Mouse (Mus musculus): ENCODE data around the gene Tff3. TPM values are rescaled to one million over a fixed set of nuclear protein-coding genes. Genes with fewer than 3 reads are reported as not detected.

Tff3 gene
- polyA plus RNA-seq, 1 experiment from 2014 or later = 426 TPM

GRCm38 (mm10) chr17:31152966-31153499 is 23.6 kb upstream of the Tff3 start:
- WGBS = 64% methylated on average over 9 of the region's 9 CpGs
- Histone ChIP-seq H3K27ac (ENCODE audit: low read depth) (0 out of 2 replicates have a peak overlapping the region, but pooled peaks have one; percentile 2), H3K36me3 (ENCODE audit: control insufficient read depth, insufficient read depth, low read length) (no peaks in the 10 kb centered on the region), H3K27me3 (replicated peaks; ENCODE audit: control insufficient read depth, insufficient read depth, low read length) (no peaks in the 10 kb centered on the region), H3K9me3 (ENCODE audit: control insufficient read depth, low read length) (0 out of 2 replicates have a peak, but pooled peaks cover 2% of the 10 kb centered on the region), H3K4me3 (ENCODE audit: low read depth, low read length) (no peak overlapping the region), H3K4me2 (ENCODE audit: low read length) (no peak overlapping the region), H3K4me1 (replicated peaks; ENCODE audit: control insufficient read depth, insufficient read depth, low read length) (0 out of 2 replicates have a peak, but pooled peaks cover 4% of the 10 kb centered on the region), H3K9ac (ENCODE audit: low read length) (no peak overlapping the region)
- ATAC-seq (replicated peaks; ENCODE audit: low FRiP score, low TSS enrichment, low read depth) = peak; percentile 66; the same call in 1 of the 2 replicates
- DNase-seq (ENCODE audit: low spot score) = no peak

GRCm38 (mm10) chr17:31152512-31152911 is 23.1 kb upstream of the Tff3 start:
- Histone ChIP-seq H3K4me2 (ENCODE audit: low read length) (no peak overlapping the region), H3K9me3 (ENCODE audit: control insufficient read depth, low read length) (0 out of 2 replicates have a peak, but pooled peaks cover 2% of the 10 kb centered on the region), H3K36me3 (ENCODE audit: control insufficient read depth, insufficient read depth, low read length) (no peaks in the 10 kb centered on the region), H3K4me3 (ENCODE audit: low read depth, low read length) (no peak overlapping the region), H3K27me3 (replicated peaks; ENCODE audit: control insufficient read depth, insufficient read depth, low read length) (no peaks in the 10 kb centered on the region), H3K9ac (ENCODE audit: low read length) (no peak overlapping the region), H3K27ac (ENCODE audit: low read depth) (0 out of 2 replicates have a peak overlapping the region, but pooled peaks have one; percentile 2), H3K4me1 (replicated peaks; ENCODE audit: control insufficient read depth, insufficient read depth, low read length) (0 out of 2 replicates have a peak, but pooled peaks cover 4% of the 10 kb centered on the region)
- no peak for DNase-seq (ENCODE audit: low spot score)
- WGBS = 56% methylated on average over 5 of the region's 5 CpGs
- no peak for ATAC-seq (replicated peaks; ENCODE audit: low FRiP score, low TSS enrichment, low read depth)

- Histone ChIP-seq H3K4me2 (ENCODE audit: low read length) (no peak overlapping the region), H3K4me1 (replicated peaks; ENCODE audit: control insufficient read depth, insufficient read depth, low read length) (peaks cover 5% of the 10 kb centered on the region; the same call in 1 of the 2 replicates), H3K27ac (ENCODE audit: low read depth) (no peak overlapping the region), H3K9ac (ENCODE audit: low read length) (no peak overlapping the region), H3K36me3 (ENCODE audit: control insufficient read depth, insufficient read depth, low read length) (no peaks in the 10 kb centered on the region), H3K27me3 (replicated peaks; ENCODE audit: control insufficient read depth, insufficient read depth, low read length) (no peaks in the 10 kb centered on the region), H3K4me3 (ENCODE audit: low read depth, low read length) (no peak overlapping the region), H3K9me3 (ENCODE audit: control insufficient read depth, low read length) (peaks cover 5% of the 10 kb centered on the region; the same call in 1 of the 2 replicates)
- ATAC-seq (replicated peaks; ENCODE audit: low FRiP score, low TSS enrichment, low read depth) (no peak), DNase-seq (ENCODE audit: low spot score) (no peak)
- 80% methylated on average over 9 of the region's 9 CpGs for WGBS
Measured at GRCm38 (mm10) chr17:31145998-31146397, 16.6 kb upstream of the Tff3 start.

- Histone ChIP-seq H3K9ac (ENCODE audit: low read length) (no peak within 1 kb of the TSS), H3K4me1 (replicated peaks; ENCODE audit: control insufficient read depth, insufficient read depth, low read length) (peaks cover 5% of the 10 kb centered on the region; the same call in 1 of the 2 replicates), H3K4me2 (ENCODE audit: low read length) (no peak within 1 kb of the TSS), H3K9me3 (ENCODE audit: control insufficient read depth, low read length) (peaks cover 4% of the 10 kb centered on the region; the same call in 1 of the 2 replicates), H3K36me3 (ENCODE audit: control insufficient read depth, insufficient read depth, low read length) (no peaks in the 10 kb centered on the region), H3K4me3 (ENCODE audit: low read depth, low read length) (no peak within 1 kb of the TSS), H3K27ac (ENCODE audit: low read depth) (no peak within 1 kb of the TSS), H3K27me3 (replicated peaks; ENCODE audit: control insufficient read depth, insufficient read depth, low read length) (no peaks in the 10 kb centered on the region)
- ATAC-seq (replicated peaks; ENCODE audit: low FRiP score, low TSS enrichment, low read depth) (peak; percentile 63), DNase-seq (ENCODE audit: low spot score) (peak; percentile 65)
- 59% methylated on average over 15 of the region's 15 CpGs for WGBS
Measured at GRCm38 (mm10) chr17:31144040-31145037, 14.9 kb upstream of the Tff3 start, which contains the start of gene Tff2. Tff2 (minus strand) TSS chr17:31144282.

- Histone ChIP-seq H3K36me3 (ENCODE audit: control insufficient read depth, insufficient read depth, low read length) (no peaks in the 10 kb centered on the region), H3K4me2 (ENCODE audit: low read length) (no peak overlapping the region), H3K4me1 (replicated peaks; ENCODE audit: control insufficient read depth, insufficient read depth, low read length) (peaks cover 5% of the 10 kb centered on the region; the same call in 1 of the 2 replicates), H3K27me3 (replicated peaks; ENCODE audit: control insufficient read depth, insufficient read depth, low read length) (no peaks in the 10 kb centered on the region), H3K9ac (ENCODE audit: low read length) (no peak overlapping the region), H3K27ac (ENCODE audit: low read depth) (no peak overlapping the region), H3K9me3 (ENCODE audit: control insufficient read depth, low read length) (peaks cover 3% of the 10 kb centered on the region; the same call in 1 of the 2 replicates), H3K4me3 (ENCODE audit: low read depth, low read length) (no peak overlapping the region)
- DNase-seq (ENCODE audit: low spot score) (no peak), ATAC-seq (replicated peaks; ENCODE audit: low FRiP score, low TSS enrichment, low read depth) (no peak)
- WGBS = 89% methylated on average over 7 of the region's 7 CpGs
Measured at GRCm38 (mm10) chr17:31142116-31142515, 12.7 kb upstream of the Tff3 start.

GRCm38 (mm10) chr17:31138398-31138797 is 9.0 kb upstream of the Tff3 start:
- Histone ChIP-seq H3K9me3 (ENCODE audit: control insufficient read depth, low read length) (no peaks in the 10 kb centered on the region), H3K9ac (ENCODE audit: low read length) (no peak overlapping the region), H3K36me3 (ENCODE audit: control insufficient read depth, insufficient read depth, low read length) (no peaks in the 10 kb centered on the region), H3K27me3 (replicated peaks; ENCODE audit: control insufficient read depth, insufficient read depth, low read length) (no peaks in the 10 kb centered on the region), H3K4me3 (ENCODE audit: low read depth, low read length) (no peak overlapping the region), H3K27ac (ENCODE audit: low read depth) (no peak overlapping the region), H3K4me2 (ENCODE audit: low read length) (no peak overlapping the region), H3K4me1 (replicated peaks; ENCODE audit: control insufficient read depth, insufficient read depth, low read length) (0 out of 2 replicates have a peak, but pooled peaks cover 2% of the 10 kb centered on the region)
- peak; percentile 76 for DNase-seq (ENCODE audit: low spot score)
- ATAC-seq (replicated peaks; ENCODE audit: low FRiP score, low TSS enrichment, low read depth) = no peak
- WGBS = 20% methylated on average over 5 of the region's 5 CpGs

- Histone ChIP-seq H3K27me3 (replicated peaks; ENCODE audit: control insufficient read depth, insufficient read depth, low read length) (no peaks in the 10 kb centered on the region), H3K4me2 (ENCODE audit: low read length) (no peak overlapping the region), H3K9ac (ENCODE audit: low read length) (no peak overlapping the region), H3K4me3 (ENCODE audit: low read depth, low read length) (no peak overlapping the region), H3K9me3 (ENCODE audit: control insufficient read depth, low read length) (no peaks in the 10 kb centered on the region), H3K27ac (ENCODE audit: low read depth) (no peak overlapping the region), H3K36me3 (ENCODE audit: control insufficient read depth, insufficient read depth, low read length) (no peaks in the 10 kb centered on the region), H3K4me1 (replicated peaks; ENCODE audit: control insufficient read depth, insufficient read depth, low read length) (0 out of 2 replicates have a peak, but pooled peaks cover 2% of the 10 kb centered on the region)
- ATAC-seq (replicated peaks; ENCODE audit: low FRiP score, low TSS enrichment, low read depth) = no peak
- WGBS = 95% methylated on average over 1 of the region's 1 CpGs
- no peak for DNase-seq (ENCODE audit: low spot score)
Measured at GRCm38 (mm10) chr17:31136821-31137220, 7.4 kb upstream of the Tff3 start.

GRCm38 (mm10) chr17:31136291-31136690 is 6.8 kb upstream of the Tff3 start:
- H3K4me2 ChIP-seq (ENCODE audit: low read length) = no peak overlapping the region
- DNase-seq (ENCODE audit: low spot score) (no peak), ATAC-seq (replicated peaks; ENCODE audit: low FRiP score, low TSS enrichment, low read depth) (no peak)
- 30% methylated on average over 3 of the region's 3 CpGs for WGBS
- H3K9me3 ChIP-seq (ENCODE audit: control insufficient read depth, low read length) = no peaks in the 10 kb centered on the region
- H3K27ac ChIP-seq (ENCODE audit: low read depth) = no peak overlapping the region
- no peaks in the 10 kb centered on the region for H3K36me3 ChIP-seq (ENCODE audit: control insufficient read depth, insufficient read depth, low read length)
- no peak overlapping the region for H3K9ac ChIP-seq (ENCODE audit: low read length)
- no peak overlapping the region for H3K4me3 ChIP-seq (ENCODE audit: low read depth, low read length)
- 0 out of 2 replicates have a peak, but pooled peaks cover 2% of the 10 kb centered on the region for H3K4me1 ChIP-seq (replicated peaks; ENCODE audit: control insufficient read depth, insufficient read depth, low read length)
- no peaks in the 10 kb centered on the region for H3K27me3 ChIP-seq (replicated peaks; ENCODE audit: control insufficient read depth, insufficient read depth, low read length)

Measured in intestine, embryonic 14.5 days (tissue).